Mouse (Mus musculus): Measurements from ENCODE around the gene Pwwp2b. TPM values are rescaled to one million over a fixed set of nuclear protein-coding genes. Genes with fewer than 3 reads are reported as not detected.

Pwwp2b gene
- total RNA-seq, 2 experiments from 2014 or later, result 30.0 to 31.6 TPM

- no peak for DNase-seq
These were observed 23.6 kb upstream of the Pwwp2b start for GRCm38 (mm10) chr7:139224725-139225124.

- DNase-seq, result peak in 1 of 2 experiments; percentile 0
These were observed 21.9 kb upstream of the Pwwp2b start for GRCm38 (mm10) chr7:139226416-139226815.

GRCm38 (mm10) chr7:139228447-139229171 lies 19.7 kb upstream of the Pwwp2b start:
- DNase-seq, result no peak

DNA sequence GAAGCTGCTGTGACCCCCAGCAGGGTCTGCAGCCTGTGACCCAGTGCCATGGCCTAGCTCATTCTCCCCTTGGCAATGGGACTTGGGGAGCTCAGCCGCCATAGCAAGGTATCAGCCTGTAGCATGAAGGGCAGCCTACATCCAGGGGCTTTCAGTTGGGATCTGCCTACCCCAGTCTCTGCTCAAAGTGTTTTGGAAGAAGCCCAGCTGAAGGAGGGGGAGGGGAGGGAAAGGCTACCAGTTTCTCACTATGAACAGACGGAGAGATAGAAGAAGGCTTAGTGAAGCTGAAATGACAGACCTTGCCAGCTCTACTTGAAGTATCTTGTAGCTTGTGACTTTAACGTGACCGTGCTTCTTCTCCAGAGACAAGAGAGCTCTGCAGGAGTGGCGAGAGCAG lies 18.4 kb upstream of the Pwwp2b start:
- no peak for DNase-seq

GRCm38 (mm10) chr7:139230241-139230640 lies 18.0 kb upstream of the Pwwp2b start:
- DNase-seq, result no peak

DNA sequence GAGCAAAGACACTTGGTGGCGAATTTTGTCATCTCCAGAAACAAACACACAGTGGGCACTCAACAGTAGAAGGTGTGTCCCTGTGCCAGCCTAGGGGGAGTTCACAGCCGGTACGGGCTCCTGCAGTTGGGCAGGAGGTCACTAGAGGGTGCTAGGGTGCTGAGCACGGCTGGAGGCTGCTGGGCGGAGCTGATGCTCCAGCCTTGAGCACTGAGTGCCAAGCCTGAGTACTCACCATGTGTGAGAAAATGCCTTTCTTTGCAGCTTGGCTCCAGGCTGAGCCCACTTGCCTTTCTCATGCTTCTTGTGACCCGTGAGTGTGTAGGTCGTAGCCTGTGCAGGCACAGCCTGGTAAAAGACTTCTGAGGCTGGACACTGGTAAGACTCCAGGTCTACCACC lies 14.6 kb upstream of the Pwwp2b start:
- peak; percentile 87 to 88 for DNase-seq

- no peak for DNase-seq
These were observed 13.7 kb upstream of the Pwwp2b start for GRCm38 (mm10) chr7:139234426-139235188.

DNA sequence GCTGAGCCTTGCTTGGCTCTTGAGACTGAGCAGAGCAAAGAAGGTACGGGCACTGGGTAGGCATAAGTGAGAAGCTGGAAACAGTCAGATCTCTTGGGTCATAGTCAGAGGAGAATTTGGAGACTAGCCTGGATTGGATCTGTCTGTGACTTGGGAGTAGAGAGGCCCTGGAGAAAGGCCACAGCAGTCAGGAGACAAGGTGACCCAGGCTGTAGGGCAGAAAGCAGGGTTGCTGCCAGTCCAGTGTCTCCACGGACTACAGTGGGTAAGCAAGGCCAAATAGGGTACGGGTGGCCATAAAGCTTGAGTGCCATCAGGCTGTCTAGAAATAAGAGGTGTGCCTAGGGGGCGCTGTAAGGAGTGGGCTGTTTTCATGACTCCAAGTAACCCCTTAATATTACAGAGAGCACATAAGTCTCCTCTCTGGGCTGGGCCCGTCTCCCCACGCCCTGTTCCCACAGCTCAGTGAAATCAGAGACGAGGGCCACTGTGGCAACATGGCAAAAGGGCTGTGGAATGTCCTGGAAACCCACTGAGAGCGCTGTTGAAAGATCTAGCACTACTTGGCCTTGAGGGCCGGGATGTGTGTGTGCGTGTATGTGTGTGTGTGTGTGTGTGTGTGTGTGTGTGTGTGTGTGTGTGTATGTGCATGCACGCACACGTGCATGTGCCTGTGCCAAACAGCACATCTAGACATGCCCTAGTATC lies 12.5 kb upstream of the Pwwp2b start:
- no peak for DNase-seq

GRCm38 (mm10) chr7:139239432-139239831 lies 8.8 kb upstream of the Pwwp2b start:
- DNase-seq, result no peak

DNA sequence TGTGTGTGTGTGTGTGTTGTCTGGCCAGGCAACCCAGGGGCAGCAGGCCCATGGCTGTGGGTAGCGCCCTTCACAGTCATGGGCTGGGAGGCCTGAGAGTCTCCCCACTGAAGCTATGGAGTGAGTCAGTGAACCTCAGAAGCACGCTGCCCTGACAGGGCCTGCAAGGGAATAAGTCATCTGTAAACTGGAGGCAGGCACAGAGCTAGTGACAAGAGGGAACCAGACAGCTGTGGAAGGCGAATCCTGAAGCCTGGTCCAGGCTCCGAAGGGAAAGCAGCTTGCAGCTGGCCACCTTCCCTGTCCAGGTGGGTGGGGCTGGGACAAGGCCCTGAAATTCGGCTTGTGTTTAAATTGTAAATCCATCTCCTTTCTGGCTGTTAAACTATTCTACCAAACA lies 2.2 kb upstream of the Pwwp2b start:
- no peak for DNase-seq

DNA sequence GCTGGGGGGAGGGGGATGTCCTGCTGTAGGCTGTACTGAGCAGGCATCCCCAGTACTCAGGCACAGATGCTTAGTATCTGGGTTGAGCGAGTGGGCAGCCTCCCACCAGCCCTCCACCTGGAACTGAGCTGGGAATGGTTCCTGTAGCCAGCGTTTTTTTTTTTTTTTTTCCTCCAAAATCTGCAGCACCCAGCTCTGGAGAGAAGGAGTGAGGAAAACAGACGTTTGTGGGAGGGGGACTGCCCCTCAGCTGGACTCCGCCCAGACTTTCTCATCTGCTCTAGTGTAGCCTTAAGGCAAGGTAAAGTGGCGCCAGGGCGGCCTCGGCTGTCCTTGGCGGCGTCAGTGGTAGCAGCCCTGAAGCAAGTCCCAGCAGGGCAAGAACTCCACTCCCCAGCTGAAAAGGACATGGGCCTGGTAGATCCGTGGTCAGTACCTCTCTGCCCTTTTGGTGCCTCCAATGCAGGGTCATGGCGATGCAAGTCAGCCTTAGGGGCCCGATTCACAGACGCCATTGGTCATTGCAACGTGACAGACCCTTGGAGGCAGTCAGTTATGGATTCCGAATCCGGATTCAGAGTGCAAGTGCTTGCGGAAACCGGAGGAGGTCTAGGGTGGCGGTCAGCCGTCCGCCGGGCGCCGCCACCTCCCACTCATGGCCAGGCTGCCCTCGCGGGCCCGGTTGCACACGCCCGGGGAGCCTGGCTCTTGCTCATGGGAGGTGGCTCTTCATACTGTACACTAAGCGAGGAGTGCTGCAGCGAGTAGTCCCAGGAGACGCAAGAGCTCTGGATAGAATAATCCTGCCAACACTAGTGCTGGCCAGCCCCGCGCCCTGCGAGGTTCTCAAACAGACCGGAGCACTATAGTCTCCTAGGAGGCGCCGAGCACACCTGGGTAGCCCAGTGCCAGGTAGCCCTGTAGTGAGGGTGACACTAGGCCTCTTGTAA lies 1.1 kb upstream of the Pwwp2b start:
- DNase-seq, result peak; percentile 59 to 61

- no peak for DNase-seq
These were observed 528 bp downstream of the Pwwp2b start for GRCm38 (mm10) chr7:139248615-139249405.

- peak in 1 of 2 experiments; percentile 22 for DNase-seq
These were observed 1.3 kb downstream of the Pwwp2b start for GRCm38 (mm10) chr7:139249406-139250210.

DNA sequence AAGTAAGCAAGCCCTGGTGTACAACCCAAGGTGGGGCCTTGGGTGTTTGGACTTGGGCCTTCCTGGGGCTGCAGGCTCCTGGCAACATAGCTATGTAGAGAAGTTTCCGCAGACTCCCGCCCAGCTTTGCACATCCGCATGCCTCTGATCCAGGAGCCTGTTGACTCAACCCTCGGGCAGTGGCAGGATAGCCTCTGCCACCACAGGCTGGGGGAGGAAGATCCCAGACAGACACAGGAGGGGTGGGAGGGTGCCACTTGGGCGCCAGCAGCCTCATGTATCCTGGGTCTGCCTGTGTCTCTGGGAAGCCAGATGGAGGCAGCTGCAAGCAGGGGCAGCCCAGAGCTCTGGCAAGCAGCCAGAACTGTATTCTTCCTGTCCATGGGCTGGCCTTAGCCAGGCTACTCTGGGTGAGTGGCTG lies 3.6 kb downstream of the Pwwp2b start:
- no peak for DNase-seq

GRCm38 (mm10) chr7:139252566-139252965 lies 4.3 kb downstream of the Pwwp2b start:
- no peak for DNase-seq

DNA sequence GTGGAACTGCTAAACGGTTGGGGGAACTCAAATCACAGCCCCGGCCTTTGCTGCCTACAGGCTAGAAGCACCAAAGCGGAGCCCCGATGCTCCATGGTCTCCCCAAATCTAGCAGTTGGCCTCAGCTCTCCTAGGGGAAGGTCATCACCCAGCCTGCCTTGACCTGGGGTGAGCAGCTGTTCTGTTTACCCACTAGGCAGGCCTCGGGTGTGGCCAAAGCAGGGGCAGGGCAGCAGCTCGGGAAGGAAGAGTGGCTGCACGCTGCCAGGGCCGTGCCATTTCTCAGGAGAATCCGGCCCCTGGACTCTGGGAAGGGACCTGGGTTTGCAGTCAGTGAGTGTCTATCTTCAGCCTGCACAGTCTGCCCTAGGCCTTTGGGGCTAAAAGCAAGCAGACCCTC lies 4.7 kb downstream of the Pwwp2b start:
- no peak for DNase-seq

DNA sequence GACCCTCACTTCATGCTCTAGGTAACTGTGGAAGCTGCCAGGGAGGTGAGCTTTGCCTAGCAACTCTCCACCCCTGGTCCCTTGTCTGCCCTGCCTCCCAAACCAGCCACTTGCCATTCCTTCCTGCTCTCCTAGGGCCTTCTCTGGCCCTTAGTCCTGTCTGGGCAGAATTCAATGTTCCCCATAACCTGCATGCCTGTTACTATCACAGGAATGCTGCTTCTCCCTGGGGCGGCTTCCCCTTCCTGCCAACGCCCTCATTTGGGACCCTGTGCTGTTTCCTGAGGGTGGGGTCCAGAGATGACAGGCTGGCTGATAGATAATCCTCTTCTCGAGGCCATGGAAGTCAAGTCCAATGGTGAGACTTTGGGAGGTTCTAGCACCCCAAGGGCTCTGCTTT lies 5.2 kb downstream of the Pwwp2b start:
- DNase-seq, result no peak

GRCm38 (mm10) chr7:139254626-139255025 lies 6.3 kb downstream of the Pwwp2b start:
- no peak for DNase-seq

DNA sequence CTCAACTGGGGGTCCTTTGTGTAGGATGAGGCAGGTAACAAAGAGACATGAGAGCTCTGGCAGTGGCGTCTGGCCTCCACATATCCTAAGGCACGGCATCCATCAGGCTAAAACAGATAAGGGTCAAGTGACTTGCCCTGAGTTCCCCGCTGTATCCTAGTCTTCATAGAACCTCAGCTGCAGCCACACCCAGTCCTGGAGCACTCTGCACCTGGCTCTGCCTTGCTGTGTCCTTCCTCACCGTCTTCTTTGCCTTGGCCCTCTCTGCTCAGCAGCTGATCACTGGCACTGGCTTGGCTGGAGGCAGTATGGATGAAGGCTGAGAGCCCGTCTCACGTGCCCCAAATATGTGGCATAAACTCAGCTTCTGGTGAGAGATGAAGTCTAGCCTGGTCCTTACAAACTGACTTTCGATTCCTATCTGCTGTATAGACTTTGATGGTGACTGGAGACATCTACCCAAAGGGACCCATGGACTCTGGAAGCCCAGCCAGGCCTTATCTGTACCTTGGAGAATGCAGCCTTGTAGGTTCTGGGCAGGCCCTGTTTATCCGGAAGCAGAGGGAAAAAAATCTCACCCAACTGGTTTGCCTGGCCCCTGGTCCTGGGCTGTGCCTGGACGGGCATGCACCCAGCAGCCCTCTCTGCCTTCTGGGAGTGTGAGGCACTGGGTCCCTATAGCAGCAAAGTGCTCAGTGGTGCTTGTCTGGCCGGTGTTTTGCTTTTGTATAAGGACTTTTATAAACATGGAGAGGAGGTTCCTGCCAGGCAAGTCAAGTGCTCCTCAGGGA lies 9.7 kb downstream of the Pwwp2b start:
- DNase-seq, result no peak

GRCm38 (mm10) chr7:139264337-139264736 lies 16.1 kb downstream of the Pwwp2b start:
- no peak for DNase-seq

All from layer of hippocampus, postnatal 36 days (tissue).